Mouse (Mus musculus) neural tube, embryonic 12.5 days (tissue): ENCODE results near the gene Csnk2a2. TPM values are rescaled to one million over a fixed set of nuclear protein-coding genes. Genes with fewer than 3 reads are reported as not detected.

Experiments
- ATAC-seq: fragments of 200-750 bp; cut with Nextera tagmentation; 2 replicates; pipeline ENCODE4 v1.8.0; 2017; ENCODE audit warnings: low read depth, mild to moderate bottlenecking, moderate TSS enrichment, moderate library complexity; ENCODE audit not compliant: low FRiP score
- H3K27ac ChIP-seq: fragments of 300-500 bp; sonication (generic); 2 replicates; pipeline ENCODE4 v1.5.1; 2016
- H3K27me3 ChIP-seq: fragments of 300-500 bp; sonication (generic); replicated peaks from 2 replicates; pipeline ENCODE4 v1.6.1; 2016; ENCODE audit warnings: mild to moderate bottlenecking
- H3K36me3 ChIP-seq: fragments of 300-500 bp; sonication (generic); 2 replicates; pipeline ENCODE4 v1.6.1; 2016; ENCODE audit warnings: mild to moderate bottlenecking
- H3K4me1 ChIP-seq: fragments of 300-500 bp; sonication (generic); 2 replicates; pipeline ENCODE4 v1.6.1; 2016
- H3K4me2 ChIP-seq: fragments of 300-500 bp; sonication (generic); replicated peaks from 2 replicates; pipeline ENCODE4 v1.6.1; 2016; ENCODE audit warnings: mild to moderate bottlenecking
- H3K4me3 ChIP-seq: fragments of 300-500 bp; sonication (generic); 2 replicates; pipeline ENCODE4 v1.5.1; 2016
- H3K9ac ChIP-seq: fragments of 300-500 bp; sonication (generic); 2 replicates; pipeline ENCODE4 v1.6.1; 2016; ENCODE audit warnings: mild to moderate bottlenecking
- H3K9me3 ChIP-seq: fragments of 300-500 bp; sonication (generic); 2 replicates; pipeline ENCODE4 v1.6.1; 2016; ENCODE audit warnings: mild to moderate bottlenecking
- WGBS: fragments of 180-500 bp; shearing (Covaris S2); methylation state at CpG from one replicate; pipeline ENCODE4 v1.1.7; 2016; 5-methylcytosine and 5-hydroxymethylcytosine counted together
- polyA plus RNA-seq: library from polyadenylated mRNA; unstranded; fragments of >200 nt; fragmentation: Nextera tagmentation; extraction: Ambion mirVana; gene quantifications from 2 replicates; pipeline ENCODE4 v1.2.1, GENCODE M21; 2016

The Csnk2a2 gene
- polyA plus RNA-seq, 1 experiment from 2014 or later, result 9.1 TPM

- Histone ChIP-seq H3K4me3 (peak overlapping the region; percentile 83), H3K9me3 (no peaks in the 10 kb centered on the region), H3K36me3 (no peaks in the 10 kb centered on the region), H3K4me2 (peak overlapping the region; percentile 85), H3K4me1 (peaks cover 43% of the 10 kb centered on the region), H3K9ac (peak overlapping the region; percentile 84), H3K27ac (peak overlapping the region; percentile 75), H3K27me3 (no peaks in the 10 kb centered on the region)
- WGBS, result under 1% methylated on average over 25 of the region's 25 CpGs
- peak; percentile 44 for ATAC-seq
Measured at GRCm38 (mm10) chr8:95434233-95434632, 55.6 kb downstream of the Csnk2a2 start.

GRCm38 (mm10) chr8:95433124-95433523 lies 56.7 kb downstream of the Csnk2a2 start:
- H3K4me1 ChIP-seq, result peaks cover 52% of the 10 kb centered on the region
- WGBS, result 70% methylated on average over 4 of the region's 4 CpGs

DNA sequence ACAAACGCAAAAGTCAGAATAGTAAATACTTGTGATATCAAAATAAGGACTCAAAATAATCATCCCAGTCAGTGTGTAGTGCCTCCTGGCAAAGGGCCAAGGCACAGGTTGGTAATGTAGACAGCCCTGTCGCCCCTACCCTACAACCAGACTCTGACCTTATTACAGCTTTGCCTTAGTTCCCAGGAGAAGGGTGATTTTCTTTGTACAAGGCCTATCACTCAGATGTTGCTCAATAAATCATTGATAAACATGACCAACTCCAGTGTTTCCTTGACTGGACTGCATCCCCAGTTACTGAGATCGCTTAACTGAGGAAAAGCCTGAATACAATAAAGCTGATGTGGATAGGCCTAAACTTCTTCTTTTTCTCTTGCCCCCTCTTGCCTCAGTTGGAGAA lies 57.4 kb downstream of the Csnk2a2 start:
- Histone ChIP-seq H3K27me3 (no peaks in the 10 kb centered on the region), H3K9ac (no peak overlapping the region), H3K4me1 (peaks cover 59% of the 10 kb centered on the region), H3K4me2 (peak overlapping the region; percentile 85), H3K4me3 (no peak overlapping the region), H3K27ac (no peak overlapping the region), H3K9me3 (no peaks in the 10 kb centered on the region), H3K36me3 (no peaks in the 10 kb centered on the region)
- 86% methylated on average over 3 of the region's 3 CpGs for WGBS
- ATAC-seq, result no peak

More at GRCm38 (mm10) chr8:95433124-95433523, 56.7 kb downstream of the Csnk2a2 start:
- no peaks in the 10 kb centered on the region for H3K9me3 ChIP-seq
- peak overlapping the region; percentile 85 for H3K4me2 ChIP-seq
- no peaks in the 10 kb centered on the region for H3K27me3 ChIP-seq
- H3K27ac ChIP-seq, result no peak overlapping the region
- H3K36me3 ChIP-seq, result no peaks in the 10 kb centered on the region
- ATAC-seq, result no peak
- peak overlapping the region; percentile 84 for H3K9ac ChIP-seq
- no peak overlapping the region for H3K4me3 ChIP-seq

GRCm38 (mm10) chr8:95429945-95430344 lies 59.9 kb downstream of the Csnk2a2 start:
- H3K4me2 ChIP-seq, result peak overlapping the region; percentile 40
- H3K4me3 ChIP-seq, result no peak overlapping the region
- H3K9ac ChIP-seq, result no peak overlapping the region
- peak; percentile 24; the same call in 1 of the 2 replicates for ATAC-seq
- no peaks in the 10 kb centered on the region for H3K36me3 ChIP-seq
- no peaks in the 10 kb centered on the region for H3K27me3 ChIP-seq
- H3K9me3 ChIP-seq, result no peaks in the 10 kb centered on the region
- no peak overlapping the region; the same call in 1 of the 2 replicates for H3K27ac ChIP-seq
- 22% methylated on average over 3 of the region's 3 CpGs for WGBS
- H3K4me1 ChIP-seq, result peaks cover 71% of the 10 kb centered on the region

DNA sequence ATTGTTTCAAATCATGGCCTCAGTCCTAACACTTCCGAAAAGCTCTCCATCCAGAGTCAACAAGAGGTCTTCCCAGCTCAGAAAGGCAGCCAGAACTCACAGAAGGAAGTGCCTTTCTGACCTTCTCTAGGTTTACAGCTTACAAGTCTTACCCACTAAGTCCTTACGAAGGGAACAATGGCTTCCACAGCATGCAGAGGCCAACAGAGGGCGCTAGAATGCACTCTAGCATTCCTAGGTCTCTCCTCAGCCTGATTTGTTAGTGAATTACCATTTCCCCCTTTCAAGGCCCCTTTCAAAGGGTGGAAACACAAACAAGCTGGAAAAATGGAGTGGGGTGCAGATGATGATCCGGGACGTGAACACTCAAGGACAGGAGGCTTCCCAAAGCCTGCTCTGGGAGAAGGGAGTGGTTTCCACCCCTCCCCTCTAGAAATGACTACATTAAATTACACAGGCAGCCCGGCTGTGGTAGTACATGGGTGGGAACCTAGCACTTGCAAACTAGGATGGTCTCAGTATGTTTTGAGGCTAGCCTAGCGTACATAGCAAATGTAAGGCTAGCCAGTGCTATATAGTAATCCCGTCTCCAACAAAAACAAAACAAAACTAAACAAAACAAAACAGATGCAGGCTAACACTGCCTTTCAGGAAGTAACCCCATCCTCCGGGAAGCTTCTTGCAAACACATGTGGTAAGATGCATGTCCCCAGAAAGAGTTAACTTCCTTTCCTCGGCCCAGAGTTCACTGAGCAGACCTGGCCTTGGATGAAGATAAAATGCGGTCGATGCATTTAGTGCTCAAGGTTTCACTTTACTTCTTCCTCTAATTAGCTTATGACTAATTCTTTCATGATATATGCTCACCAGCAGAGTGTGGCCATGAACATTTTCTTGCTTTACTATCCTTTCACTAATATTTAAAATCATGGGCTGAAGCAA lies 62.0 kb downstream of the Csnk2a2 start:
- Histone ChIP-seq H3K27me3 (no peaks in the 10 kb centered on the region), H3K4me1 (peaks cover 58% of the 10 kb centered on the region), H3K9me3 (no peaks in the 10 kb centered on the region), H3K9ac (no peak overlapping the region), H3K4me2 (peak overlapping the region; percentile 36), H3K36me3 (peaks cover 1% of the 10 kb centered on the region), H3K27ac (peak overlapping the region; percentile 11), H3K4me3 (no peak overlapping the region)
- 45% methylated on average over 12 of the region's 12 CpGs for WGBS
- peak; percentile 56; the same call in 1 of the 2 replicates for ATAC-seq

- Histone ChIP-seq H3K9ac (no peak overlapping the region), H3K4me3 (no peak overlapping the region), H3K4me1 (peaks cover 48% of the 10 kb centered on the region), H3K4me2 (peak overlapping the region; percentile 36; the same call in 1 of the 2 replicates), H3K36me3 (peaks cover 11% of the 10 kb centered on the region), H3K27me3 (no peaks in the 10 kb centered on the region), H3K27ac (no peak overlapping the region), H3K9me3 (no peaks in the 10 kb centered on the region)
- WGBS, result 68% methylated on average over 2 of the region's 2 CpGs
- peak; percentile 57; the same call in 1 of the 2 replicates for ATAC-seq
Measured at GRCm38 (mm10) chr8:95426781-95427281, 63.0 kb downstream of the Csnk2a2 start.

GRCm38 (mm10) chr8:95424682-95425081 lies 65.2 kb downstream of the Csnk2a2 start:
- no peak for ATAC-seq
- Histone ChIP-seq H3K36me3 (peaks cover 32% of the 10 kb centered on the region), H3K9me3 (no peaks in the 10 kb centered on the region), H3K4me3 (no peak overlapping the region), H3K9ac (no peak overlapping the region), H3K27me3 (no peaks in the 10 kb centered on the region), H3K27ac (no peak overlapping the region), H3K4me2 (no peak overlapping the region), H3K4me1 (peaks cover 32% of the 10 kb centered on the region)
- WGBS, result 93% methylated on average over 7 of the region's 7 CpGs

DNA sequence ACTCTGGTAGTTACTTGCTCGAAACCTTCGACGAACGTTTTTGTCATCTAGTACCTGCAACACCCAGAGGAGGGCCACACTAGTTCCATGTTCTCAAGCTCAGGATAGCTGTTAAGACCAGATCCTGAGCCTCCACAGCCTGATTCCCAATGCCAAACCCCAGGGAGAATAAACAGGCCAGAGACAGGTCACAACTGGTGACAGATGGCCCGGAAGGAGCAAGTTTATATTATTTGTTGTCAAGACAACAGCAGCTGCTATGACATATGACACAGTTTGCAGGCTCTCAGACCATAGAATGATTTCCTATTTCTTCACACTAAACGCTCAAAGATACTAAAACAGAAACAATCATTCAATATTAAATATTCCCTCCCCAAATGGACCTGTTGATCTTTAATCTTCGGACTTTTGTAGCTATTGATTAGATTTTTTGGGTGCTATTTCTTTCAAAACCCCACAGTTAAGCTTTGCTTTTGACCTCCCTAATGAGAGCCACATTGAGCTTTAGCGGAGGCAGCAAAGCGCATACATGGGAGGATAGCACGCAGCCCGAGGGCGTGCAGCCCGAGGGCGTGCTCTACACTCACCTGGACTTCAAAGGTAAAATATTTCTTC lies 67.5 kb downstream of the Csnk2a2 start:
- Histone ChIP-seq H3K27me3 (no peaks in the 10 kb centered on the region), H3K36me3 (peaks cover 39% of the 10 kb centered on the region), H3K4me2 (no peak overlapping the region), H3K4me3 (no peak overlapping the region), H3K9me3 (no peaks in the 10 kb centered on the region), H3K27ac (no peak overlapping the region), H3K4me1 (peaks cover 11% of the 10 kb centered on the region; the same call in 1 of the 2 replicates), H3K9ac (no peak overlapping the region)
- no peak for ATAC-seq
- WGBS, result 95% methylated on average over 14 of the region's 14 CpGs

DNA sequence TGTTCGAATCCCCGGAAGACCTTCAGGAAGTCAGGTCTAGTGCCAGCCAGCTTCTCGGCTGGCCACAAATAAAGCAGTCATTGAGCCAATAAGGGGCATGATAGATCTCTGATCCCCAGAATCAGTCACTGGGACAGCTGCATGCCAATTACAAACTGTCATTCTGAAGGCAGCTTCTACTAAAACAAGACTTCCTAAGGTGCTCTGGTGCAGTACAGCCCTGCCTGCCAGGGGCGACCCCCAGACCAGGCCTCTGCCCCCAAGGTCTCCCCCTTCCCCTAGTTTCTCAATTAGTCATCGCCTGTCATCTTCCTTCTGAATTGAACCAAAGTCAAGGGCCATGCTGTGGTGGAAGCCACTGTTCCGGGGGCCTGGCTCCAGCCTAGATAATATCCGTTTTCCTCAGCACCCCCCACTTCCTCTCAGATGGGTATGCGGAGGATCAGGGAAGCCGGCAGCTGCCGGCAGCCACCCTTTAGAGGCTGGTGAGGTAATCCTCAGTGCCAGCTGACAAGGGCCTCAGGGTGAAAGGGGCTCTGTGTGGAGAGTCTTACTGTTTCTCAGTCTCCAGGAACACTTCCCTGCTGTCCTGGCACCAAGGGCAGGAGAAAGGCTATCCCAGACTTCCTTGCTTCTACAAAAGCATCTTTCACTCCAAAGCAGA lies 78.4 kb downstream of the Csnk2a2 start:
- H3K27me3 ChIP-seq, result no peaks in the 10 kb centered on the region
- H3K9me3 ChIP-seq, result no peaks in the 10 kb centered on the region
- H3K4me3 ChIP-seq, result no peak overlapping the region
- H3K27ac ChIP-seq, result no peak overlapping the region
- H3K4me1 ChIP-seq, result no peaks in the 10 kb centered on the region
- H3K9ac ChIP-seq, result no peak overlapping the region
- no peaks in the 10 kb centered on the region for H3K36me3 ChIP-seq
- no peak for ATAC-seq
- WGBS, result 56% methylated on average over 10 of the region's 10 CpGs
- H3K4me2 ChIP-seq, result no peak overlapping the region

GRCm38 (mm10) chr8:95409518-95409917 lies 80.3 kb downstream of the Csnk2a2 start:
- no peaks in the 10 kb centered on the region for H3K9me3 ChIP-seq
- no peak overlapping the region for H3K4me2 ChIP-seq
- no peak for ATAC-seq
- H3K4me3 ChIP-seq, result no peak overlapping the region
- no peak overlapping the region for H3K9ac ChIP-seq
- no peaks in the 10 kb centered on the region for H3K27me3 ChIP-seq
- WGBS, result 85% methylated on average over 5 of the region's 5 CpGs
- H3K4me1 ChIP-seq, result no peaks in the 10 kb centered on the region
- H3K36me3 ChIP-seq, result no peaks in the 10 kb centered on the region
- no peak overlapping the region for H3K27ac ChIP-seq

- no peaks in the 10 kb centered on the region for H3K9me3 ChIP-seq
- no peak for ATAC-seq
Measured at GRCm38 (mm10) chr8:95401091-95401490, 88.7 kb downstream of the Csnk2a2 start.

GRCm38 (mm10) chr8:95399131-95399530 lies 90.7 kb downstream of the Csnk2a2 start:
- Histone ChIP-seq H3K9me3 (no peaks in the 10 kb centered on the region), H3K4me3 (no peak overlapping the region), H3K4me2 (no peak overlapping the region), H3K27me3 (no peaks in the 10 kb centered on the region), H3K36me3 (no peaks in the 10 kb centered on the region), H3K4me1 (peaks cover 16% of the 10 kb centered on the region), H3K27ac (no peak overlapping the region), H3K9ac (no peak overlapping the region)
- WGBS, result 88% methylated on average over 9 of the region's 9 CpGs
- no peak for ATAC-seq

More at GRCm38 (mm10) chr8:95401091-95401490, 88.7 kb downstream of the Csnk2a2 start:
- Histone ChIP-seq H3K4me3 (no peak overlapping the region), H3K27me3 (no peaks in the 10 kb centered on the region), H3K4me1 (peaks cover 10% of the 10 kb centered on the region; the same call in 1 of the 2 replicates), H3K27ac (no peak overlapping the region), H3K9ac (no peak overlapping the region), H3K36me3 (no peaks in the 10 kb centered on the region), H3K4me2 (no peak overlapping the region)
- WGBS, result 83% methylated on average over 7 of the region's 7 CpGs
